Mouse (Mus musculus): ENCODE data around the gene Frmd8.
"Not testable (repeated sequence)": the region's sequence is repeated elsewhere in the genome, so short reads cannot be mapped to it uniquely, and the experiment has no call there.

Gene Frmd8

DNA sequence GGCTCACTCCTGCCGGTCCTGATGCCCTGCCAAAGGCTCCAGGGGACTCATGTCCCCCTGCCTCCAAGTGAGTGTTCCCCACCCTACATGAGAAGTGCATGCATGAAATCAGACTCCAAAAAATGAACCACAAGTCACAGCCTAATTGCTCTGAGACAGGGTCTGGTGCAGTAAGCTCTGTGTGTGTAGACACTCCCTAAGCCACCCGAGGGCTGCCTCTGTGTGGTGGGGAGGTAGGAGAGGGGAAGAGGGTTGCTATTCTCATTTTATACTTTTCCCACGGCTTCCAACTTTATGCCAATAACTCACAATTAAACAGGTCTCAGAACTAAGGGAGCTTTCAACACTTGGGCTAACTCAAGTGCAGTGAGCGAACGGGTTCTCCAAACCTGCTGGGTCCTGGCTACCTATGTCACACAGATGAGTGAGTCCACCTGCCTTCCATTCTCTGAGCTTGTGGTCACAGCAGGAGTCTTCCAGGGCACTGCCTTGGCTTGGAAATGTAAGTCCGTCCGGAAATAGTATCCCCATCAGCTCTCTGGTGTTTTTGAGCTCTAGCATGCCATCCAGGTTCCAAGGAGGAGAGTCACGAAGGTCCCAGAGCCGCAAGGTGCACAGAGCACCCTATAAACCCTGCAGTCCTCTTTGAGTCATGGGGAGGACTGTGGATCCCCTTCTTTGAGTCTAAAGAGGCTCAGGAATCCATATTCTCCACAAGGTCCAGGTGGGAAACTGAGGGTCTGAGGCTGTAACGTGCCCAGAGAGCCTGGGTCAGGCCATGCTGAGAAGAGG, 50.1 kb downstream of the Frmd8 start:
- no peak for DNase-seq (ENCODE audit: low read depth, low spot score)

DNA sequence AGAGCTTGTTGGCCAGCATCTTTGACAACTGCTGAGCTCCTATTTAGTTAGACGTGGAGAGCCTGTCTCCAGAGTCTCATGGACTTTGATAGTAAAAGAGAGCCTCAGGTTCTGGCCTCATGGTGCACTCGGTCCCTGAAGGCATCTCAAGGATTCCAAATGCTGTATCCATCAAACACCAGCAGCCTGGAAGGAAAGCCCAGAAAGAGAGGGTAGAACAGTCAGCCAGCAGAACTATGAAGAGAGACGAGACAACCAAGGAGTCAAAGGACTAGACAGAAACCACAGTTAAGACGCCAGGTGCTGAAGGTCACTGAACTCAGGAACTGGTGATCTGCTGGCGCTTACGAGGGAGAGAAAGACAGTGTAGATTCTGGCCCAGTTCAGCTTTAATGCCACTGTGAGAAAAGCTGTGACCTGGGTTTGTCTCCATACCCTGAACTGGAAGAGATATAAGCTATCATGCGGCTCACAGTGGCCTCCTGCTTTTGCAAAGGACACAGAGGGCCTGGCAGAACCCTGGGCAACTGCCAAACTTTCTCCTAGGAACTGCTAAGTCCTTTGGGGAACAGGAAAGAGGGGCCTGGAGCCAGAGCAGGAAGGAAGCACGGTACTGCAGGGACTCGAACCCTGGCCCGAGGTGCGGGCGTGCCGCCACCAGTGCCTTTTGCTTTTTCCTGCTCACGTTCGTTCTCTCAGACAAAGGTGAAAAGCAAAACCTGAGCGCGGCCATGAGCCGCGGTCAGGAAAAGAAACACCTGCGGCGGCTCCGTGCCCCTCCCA, 50.8 kb downstream of the Frmd8 start:
- DNase-seq (ENCODE audit: low read depth, low spot score), result no peak

DNA sequence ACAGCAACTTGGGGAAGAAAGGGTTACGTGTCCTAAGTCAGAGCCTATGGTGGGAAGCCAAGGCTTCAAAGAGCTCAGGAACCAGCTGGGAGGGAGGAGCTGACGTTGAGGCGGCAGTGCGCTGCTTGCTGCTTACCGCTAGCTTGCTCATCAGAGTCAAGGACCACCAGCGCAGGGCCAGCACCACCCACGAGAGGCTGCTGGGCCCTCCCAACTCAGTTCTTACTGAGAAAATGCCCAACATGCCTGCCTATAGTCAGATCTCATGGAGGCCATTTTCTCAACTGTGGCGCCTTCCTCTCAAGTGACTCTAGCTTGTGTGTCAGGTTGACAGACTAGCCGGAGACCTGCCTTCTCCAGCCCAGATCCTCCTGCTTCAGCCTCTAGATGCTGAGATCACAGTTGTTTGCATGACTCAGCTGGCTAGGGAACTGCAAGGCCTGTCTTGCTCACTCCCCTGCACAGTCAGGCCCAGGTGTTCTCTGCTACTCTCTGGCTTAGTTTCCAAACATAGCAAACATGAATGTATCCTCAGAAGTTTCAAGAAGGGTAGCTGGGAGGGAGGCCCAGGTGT, 51.7 kb downstream of the Frmd8 start:
- no peak for DNase-seq (ENCODE audit: low read depth, low spot score)

DNA sequence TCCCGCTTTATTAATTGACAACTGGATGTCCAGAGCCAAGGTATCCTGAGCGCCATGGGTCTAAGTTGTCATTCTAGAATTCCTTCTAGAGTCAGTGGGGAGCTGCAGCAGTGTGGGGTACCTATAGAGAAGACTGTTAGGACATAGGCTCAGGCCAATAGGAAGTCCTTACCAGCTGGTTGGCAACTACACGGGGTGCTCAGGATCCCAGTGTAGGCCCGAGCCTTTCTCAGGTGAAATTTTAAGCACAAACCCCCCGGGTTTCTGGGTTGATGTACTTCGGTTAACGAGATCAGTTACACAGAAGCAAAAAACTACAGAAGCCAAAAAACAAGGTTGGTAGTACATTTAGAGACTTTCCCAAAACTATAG, 52.3 kb downstream of the Frmd8 start:
- DNase-seq (ENCODE audit: low read depth, low spot score), result no peak

DNA sequence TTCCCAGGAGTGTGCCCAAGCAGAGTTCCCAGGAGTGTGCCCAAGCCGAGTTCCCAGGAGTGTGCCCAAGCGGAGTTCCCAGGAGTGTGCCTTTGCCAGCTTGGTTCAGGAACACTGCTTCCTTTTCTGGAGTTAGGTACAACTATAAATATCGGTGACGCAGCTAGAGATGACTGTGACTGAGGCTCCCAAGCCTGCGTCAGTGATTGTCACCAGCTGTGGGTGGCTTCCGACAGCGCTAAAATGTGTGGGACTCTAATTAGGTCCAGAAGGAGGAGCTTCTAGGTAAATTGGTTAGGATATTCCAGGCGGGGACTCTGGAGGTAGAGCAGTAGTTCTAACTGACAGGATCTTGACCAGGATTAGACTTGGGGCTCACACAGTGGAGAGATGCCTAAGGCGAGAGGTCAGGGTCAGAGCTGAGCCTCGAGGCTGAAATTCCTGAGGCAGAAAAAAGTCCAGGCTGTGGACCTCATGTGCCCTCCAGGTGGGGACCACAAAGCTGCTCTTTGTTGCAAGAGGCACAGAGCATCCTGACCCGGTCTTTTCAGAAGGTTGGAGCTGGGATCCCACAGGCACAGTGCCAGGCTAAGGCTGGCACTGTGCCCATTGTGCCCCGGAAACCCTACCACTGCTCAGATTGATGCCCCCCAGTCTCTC, 52.8 kb downstream of the Frmd8 start:
- no peak for DNase-seq (ENCODE audit: low read depth, low spot score)

DNA sequence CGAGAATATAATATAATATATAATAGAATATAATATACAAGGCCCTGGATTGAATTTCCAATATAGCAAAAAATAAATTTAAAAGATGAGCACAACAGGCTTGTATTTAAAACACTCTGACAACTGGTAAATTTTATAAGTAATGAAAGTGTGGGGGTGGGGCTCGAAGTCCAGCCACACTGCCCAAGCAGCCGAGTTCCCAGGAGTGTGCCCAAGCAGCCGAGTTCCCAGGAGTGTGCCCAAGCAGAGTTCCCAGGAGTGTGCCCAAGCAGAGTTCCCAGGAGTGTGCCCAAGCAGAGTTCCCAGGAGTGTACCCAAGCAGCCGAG, 53.3 kb downstream of the Frmd8 start:
- DNase-seq (ENCODE audit: low read depth, low spot score), result no peak

DNA sequence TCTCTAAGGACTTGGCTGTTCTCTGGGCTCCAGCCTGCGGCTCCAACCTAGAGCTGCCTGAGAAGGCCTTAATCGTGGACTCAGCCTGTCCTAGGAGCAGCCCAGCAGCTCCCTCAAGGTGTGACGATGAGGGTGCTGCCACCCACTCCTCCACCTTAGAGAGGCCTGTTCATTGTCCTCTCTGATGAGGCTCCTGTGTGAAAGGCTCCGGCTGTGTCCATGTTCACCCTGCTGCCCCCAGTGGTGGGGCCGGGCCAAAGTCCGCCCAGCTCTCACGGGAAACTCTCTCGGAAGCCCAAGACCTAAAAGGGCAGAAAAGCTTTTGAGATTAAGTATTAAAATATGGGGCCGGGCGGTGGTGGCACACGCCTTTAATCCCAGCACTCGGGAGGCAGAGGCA, 55.5 kb downstream of the Frmd8 start:
- DNase-seq (ENCODE audit: low read depth, low spot score), result no peak

DNA sequence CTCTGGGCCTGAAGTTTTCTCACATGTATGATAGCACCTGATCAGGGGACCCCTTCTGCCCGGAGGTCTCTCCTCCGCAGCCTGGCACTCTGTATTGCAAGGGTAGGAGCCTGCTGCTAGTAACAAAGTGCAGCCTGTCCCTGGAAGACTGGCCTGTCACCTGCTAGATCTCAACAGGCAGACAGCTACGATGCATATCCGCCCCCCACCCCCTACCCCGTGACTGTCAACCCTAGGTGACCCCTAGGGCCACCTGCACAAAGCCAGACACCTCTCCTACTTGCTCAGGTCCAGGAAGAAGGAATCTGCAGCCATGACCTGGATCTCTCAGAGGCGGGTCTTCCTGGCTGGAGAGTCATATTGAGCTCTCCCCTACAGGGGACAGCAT, 56.5 kb downstream of the Frmd8 start:
- no peak for DNase-seq (ENCODE audit: low read depth, low spot score)

DNA sequence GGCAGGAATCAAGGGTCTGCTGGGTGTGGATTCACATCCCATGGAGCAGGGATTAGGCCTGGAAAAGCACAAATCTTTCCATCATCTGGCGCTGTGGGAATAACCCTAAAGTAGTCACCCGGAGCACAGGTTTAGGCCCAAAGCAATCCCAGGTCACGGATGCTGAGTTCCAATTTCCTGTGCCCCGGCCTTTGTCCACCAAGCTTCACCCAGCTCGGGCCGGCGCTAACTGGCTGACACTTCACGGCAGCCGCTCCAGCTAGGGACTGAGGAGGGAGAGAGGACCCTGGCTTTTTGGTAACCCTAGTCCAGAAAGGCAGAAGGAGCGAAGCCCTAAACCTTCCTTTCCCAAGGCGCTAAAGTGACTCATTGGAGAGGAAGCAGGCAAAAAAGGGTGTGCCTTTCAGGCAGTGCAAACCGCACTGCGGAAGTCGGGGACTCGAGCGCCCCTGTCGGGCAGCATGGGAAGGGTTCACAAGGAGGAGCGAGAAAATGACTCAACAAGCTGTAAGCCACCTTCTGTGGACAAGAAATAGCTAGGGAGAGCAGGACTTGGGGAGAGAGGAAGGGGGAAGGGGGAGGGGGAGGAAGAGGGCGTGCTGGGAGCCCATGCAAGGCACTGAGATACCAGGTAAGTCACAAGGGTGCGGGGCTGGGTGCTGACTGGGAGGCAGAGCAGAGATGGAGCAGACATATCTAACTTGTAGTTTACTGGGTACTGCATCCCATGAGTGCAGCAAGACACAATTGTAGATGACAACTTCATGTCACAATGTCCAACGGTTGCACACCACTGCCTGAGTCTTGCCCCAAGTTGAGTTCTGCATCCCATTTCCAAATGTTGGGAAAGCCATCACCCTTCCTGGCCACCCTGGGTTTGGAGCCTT, 57.1 kb downstream of the Frmd8 start:
- peak; percentile 62 for DNase-seq (ENCODE audit: low read depth, low spot score)

DNA sequence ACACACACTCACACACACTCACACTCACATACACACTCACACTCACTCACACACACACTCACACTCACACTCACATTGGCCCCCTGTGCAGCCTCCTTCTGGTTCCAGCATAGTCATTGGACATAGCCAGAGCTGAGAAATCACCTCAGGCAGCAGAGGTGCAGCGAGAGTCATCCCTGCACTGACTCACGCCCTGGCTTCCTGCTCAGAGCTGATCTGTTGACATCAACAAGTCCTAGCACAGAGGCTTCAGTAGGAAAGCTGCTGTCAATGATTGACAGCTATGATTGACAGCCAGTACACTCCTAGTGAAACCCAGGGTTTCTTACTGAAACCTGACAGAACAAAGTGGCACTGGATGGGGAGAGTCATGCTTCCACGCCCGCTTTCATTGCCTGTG, 59.1 kb downstream of the Frmd8 start:
- no peak for DNase-seq (ENCODE audit: low read depth, low spot score)

DNA sequence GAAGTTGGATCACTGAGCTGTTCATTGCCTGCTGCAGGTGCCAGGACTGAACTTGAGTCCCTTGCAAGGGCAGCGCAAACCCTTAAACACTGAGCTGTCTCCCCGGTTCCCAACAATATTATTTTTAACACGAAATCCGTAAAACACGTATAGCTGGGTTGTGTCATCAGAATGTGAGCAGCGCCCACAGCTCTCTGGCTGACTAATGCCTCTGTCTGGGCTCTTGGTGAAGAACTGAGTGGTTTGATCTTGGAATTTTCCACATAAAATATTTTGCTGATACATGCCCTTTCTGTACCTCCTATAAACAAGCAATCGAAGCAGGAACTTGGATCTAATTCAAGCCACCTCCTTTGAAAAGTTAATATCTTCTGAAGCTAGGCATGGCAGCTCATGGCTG, 60.1 kb downstream of the Frmd8 start:
- no peak for DNase-seq (ENCODE audit: low read depth, low spot score)

DNA sequence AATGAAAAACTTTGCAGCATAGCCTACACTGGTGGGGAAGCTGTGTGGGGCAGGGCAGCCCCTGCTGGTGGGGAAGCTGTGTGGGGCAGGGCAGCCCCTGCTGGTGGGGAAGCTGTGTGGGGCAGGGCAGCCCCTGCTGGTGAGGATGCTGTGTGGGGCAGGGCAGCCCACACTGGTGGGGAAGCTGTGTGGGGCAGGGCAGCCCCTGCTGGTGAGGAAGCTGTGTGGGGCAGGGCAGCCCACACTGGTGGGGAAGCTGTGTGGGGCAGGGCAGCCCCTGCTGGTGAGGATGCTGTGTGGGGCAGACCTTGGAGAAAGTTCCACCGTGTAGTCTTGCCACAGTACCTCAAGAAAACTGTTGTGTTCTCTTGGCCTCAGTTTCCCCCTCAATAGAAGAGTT, 61.0 kb downstream of the Frmd8 start:
- not testable (repeated sequence) for DNase-seq (ENCODE audit: low read depth, low spot score)

DNA sequence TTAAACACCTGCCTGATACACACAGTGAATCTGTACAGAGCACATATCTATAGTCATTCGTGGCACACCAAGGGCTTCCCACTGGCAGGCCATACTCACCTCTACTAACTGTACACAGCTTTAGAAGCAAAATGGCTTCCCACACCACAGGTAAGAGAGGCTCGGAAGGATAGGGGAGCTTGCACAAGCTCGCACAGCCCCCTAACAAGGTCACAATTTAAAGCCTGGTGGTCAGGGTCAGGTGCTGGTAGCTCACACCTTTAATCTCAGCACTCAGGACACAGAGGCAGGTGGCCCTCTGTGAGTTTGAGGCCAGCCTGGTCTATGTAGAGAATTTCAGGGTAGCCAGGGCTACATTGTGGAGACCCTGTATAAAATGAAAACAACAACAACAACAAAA, 61.5 kb downstream of the Frmd8 start:
- DNase-seq (ENCODE audit: low read depth, low spot score), result no peak

DNA sequence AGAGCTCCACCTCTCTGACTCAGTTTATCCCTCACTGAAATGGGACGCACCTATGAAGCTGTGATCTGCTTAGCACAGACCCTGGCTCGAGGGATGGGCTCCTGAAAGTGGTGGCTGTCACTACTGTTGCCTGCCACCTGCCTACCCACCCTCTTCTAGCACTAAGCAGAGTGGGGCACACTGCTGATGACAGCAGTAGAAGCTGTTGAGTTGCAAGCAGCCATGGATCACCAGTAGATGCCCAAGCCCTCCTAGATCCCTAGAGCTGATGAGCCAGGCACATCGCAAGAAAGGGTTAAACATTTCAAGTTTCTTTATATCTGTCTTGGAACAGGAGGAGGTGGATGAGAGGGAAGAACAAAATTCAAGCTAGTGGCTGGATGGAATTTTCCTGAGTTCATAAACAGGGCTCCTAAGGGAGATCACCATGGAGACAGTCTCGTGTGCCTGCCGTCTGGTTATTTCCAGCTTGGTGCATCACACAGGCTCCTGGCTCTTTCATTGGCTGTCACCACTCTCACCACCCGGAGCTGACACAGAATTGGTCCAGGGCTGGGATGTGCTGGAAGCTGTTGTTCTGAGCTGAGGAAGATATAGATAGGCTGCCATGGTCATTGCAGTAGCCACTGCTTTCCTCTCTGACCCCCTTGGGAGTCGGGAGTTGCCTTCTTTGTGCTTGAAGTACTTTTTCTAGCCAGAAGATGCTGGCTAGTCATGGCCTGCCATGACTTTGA, 63.1 kb downstream of the Frmd8 start:
- DNase-seq (ENCODE audit: low read depth, low spot score), result no peak

DNA sequence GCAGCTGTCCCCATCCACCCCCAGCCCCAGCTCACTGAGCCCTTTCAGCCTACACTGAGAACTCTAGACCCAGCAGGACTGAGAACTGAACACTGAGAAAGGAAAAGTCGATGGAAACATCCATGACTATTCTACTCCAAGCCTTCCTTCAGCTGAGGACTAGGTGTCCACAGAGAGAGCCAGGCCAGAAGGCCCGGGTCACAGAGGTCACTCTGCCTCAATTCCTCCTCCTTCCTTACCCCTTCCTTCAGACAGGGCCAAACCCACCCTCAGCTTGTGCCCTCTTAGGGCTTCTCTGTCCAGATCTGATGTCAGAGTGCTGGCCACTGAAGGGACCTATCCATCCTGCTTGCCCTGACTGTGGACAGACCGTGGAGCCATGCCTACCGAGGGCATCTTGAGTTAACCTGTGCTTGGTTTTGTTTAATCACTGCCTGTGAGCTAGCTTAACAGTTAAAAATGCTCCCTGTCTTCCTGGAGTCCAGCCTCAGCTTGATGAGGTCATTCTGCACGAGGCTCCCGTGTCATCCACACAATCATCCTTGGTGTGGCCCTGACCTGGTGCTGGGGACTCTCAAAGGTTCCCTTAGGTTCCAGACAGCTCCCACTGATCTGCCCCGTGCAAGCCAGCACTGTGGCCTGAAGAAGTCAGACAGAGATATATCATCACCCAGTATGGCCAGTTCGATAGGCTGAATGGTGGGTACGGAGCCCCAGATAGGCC, 64.1 kb downstream of the Frmd8 start:
- no peak for DNase-seq (ENCODE audit: low read depth, low spot score)

DNA sequence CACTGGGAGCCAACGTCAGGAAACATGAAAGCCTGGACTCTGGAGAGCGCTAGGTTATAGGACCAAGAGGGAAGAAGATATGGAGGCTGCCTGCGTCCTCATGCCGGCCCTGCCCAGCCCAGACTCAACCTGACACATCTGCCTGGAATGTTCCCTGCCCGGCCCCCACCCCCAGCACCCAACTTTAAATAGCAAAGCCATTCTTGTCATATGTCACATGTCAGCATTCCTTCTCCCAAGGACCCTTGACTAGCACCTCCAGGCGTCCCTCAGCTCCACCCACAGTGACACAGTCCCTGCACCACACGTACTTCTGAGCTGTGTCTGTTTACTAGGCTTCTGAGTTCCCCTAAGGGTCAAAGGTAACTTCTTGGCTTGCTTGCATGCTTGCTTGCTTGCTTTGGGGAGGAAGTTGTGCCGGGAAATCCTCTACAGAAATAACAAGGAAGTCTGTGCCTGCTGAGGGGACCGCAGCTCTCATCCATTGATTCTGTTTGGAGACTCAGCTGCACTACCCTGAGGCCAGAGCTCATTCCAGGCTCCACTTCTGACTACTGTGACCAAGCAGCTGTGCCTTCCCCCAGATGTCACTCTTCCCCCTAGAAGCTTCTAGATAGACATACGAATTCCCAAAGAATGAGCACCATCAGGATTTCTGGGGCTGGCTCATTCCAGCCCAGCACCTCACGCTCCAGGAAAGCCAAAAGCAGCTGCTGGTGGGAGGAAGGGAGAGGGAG, 64.8 kb downstream of the Frmd8 start:
- DNase-seq (ENCODE audit: low read depth, low spot score), result no peak

DNA sequence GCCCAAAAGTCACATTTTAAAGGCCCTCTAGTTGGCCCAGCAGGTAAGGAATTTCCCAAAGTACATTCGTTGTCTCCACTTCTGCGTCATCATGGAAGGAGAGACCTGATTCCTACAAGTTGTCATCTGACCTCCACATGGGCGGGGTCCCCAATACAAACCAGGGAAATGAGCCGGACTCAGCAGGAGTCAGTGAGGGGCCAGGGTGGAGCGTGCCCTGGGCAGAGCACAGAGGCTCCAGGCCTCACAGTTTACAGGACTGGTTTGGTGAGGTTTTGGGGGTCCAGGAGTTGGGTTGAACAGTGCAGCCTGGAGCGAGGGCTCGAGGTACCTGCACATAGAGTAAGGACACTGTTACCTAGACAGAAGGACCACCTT, 65.4 kb downstream of the Frmd8 start:
- no peak for DNase-seq (ENCODE audit: low read depth, low spot score)

DNA sequence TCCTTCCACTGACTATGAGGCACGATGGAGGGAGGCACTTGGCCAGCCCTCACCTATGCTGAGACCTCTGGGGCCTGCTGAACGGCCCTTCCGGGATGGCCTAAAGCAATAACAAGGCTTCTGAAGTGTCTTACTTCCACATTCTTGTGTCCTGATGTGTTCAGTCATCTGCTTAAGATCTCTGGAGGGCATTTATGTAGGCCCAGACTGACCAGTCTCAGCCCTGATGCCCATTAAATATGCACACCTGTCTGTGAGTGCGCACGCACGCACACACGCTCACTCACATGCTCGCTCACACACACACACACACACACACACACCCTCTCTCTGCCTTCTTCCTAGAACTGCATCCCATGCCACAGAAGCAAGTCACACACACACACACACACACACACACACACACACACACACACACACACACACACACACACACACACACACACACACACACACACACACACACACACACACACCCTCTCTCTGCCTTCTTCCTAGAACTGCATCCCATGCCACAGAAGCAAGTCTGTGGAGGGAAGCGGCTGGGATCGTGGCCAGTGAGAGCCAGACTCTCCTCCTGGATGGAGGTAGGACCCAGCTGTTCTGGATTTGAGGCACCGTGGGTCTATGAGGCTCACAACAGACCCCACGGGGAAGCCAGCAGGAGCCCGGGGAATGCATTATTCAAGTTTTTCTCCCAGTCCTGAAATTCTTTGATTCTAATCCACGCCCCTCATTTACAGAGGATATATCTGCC, 65.9 kb downstream of the Frmd8 start:
- DNase-seq (ENCODE audit: low read depth, low spot score), result no peak

DNA sequence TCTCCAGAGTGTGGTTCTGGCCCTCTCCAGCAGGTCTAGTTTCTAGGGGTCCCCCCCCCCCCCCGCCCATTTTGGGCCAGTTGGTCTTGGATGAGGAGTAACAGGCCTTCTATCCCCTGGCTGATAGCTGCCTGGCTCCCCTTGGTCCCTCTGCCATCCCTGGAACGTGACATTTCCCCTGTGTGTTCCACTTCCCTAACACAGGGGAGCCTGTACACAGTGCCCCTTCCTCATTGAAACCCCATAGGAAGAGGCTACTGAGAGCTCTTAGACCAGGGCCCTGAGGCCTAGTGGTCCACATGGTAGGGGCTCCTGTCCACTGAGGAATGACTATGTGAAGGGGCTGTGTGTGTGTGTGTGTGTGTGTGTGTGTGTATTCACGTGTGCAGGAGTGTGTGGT, 67.3 kb downstream of the Frmd8 start:
- DNase-seq (ENCODE audit: low read depth, low spot score), result no peak
